Mouse (Mus musculus): ENCODE measurements around the gene Med29.

- no peak; the same call in 2 of the 3 replicates for TF ChIP-seq TAL1 (IDR thresholded peaks at IDR 0.05; ENCODE audit: low read length)
- TF ChIP-seq GATA1 (IDR thresholded peaks at IDR 0.05; ENCODE audit: low read length) = no peak
Measured at GRCm38 (mm10) chr7:28438771-28439170, 46.3 kb upstream of the Med29 start.

Measured in erythroblast, embryonic 14.5 days (primary cell).